Comparison of ENCODE assay signal across 19 mouse cellular contexts in the genomic region with DNA sequence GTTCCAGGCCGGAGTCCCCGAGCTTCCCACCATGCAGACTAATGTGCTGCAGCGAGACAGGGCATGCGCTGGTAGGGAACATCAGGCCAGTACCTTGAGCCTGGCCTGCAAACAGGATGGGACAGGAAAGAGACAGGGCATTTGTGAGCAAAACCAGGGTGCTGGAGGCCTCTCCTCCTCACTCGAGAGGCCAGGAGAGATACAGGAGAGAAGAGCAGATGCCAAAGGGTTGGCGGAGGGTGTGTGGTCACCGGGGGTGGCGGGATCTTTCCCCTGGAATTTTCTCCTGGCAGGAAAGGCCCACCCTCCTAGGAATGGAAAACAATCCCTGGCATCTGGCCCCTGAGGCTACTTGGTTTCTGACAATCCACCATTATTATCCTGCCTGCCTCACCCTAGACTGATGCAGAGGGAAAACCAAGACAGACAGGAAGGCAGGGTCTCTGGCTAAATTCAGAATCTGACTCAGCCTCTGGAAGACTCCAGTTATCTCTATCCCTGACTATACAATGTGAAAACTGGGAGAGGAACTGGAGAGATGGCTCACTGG. TPM values are rescaled to one million over a fixed set of nuclear protein-coding genes. Genes with fewer than 3 reads are reported as not detected.
DNase-seq lines count a peak whose midpoint lies in the region; ATAC-seq and TF ChIP-seq lines count a peak whose summit lies in the region.
"Had no signal": no experiment of that assay in that cellular context is flagged by ENCODE, and none has a peak within 500 bp of the region (broad histone marks: within the 10 kb centered on the region; RNA-seq: fewer than 3 reads in every experiment).

No protein-coding gene starts in this region.

- no peaks in the 10 kb centered on the region for H3K36me3 ChIP-seq in heart, embryonic 13.5 days
- no peaks in the 10 kb centered on the region for H3K36me3 ChIP-seq in lung, postnatal 0 days (ENCODE audit: insufficient read depth, low read length)
- H3K36me3 ChIP-seq in forebrain, embryonic 10.5 days (replicated peaks) = no peaks in the 10 kb centered on the region
- H3K36me3 ChIP-seq: hindbrain, embryonic 13.5 days; midbrain, embryonic 15.5 days had no signal

- H3K27ac ChIP-seq in heart, embryonic 13.5 days (replicated peaks) = peak overlapping the region; percentile 33
- no peak overlapping the region for H3K27ac ChIP-seq in lung, postnatal 0 days (ENCODE audit: low read length)
- peak overlapping the region; percentile 58; the same call in 1 of the 2 replicates for H3K27ac ChIP-seq in olfactory bulb, adult 2 months (ENCODE audit: insufficient read depth, low read depth, low read length)
- H3K27ac ChIP-seq in forebrain, embryonic 10.5 days = no peak overlapping the region
- H3K27ac ChIP-seq: hindbrain, embryonic 13.5 days; midbrain, embryonic 15.5 days had no signal

- no peak for ATAC-seq in heart, embryonic 13.5 days (ENCODE audit: extremely low read depth, insufficient number of reproducible peaks, low FRiP score, low TSS enrichment)
- ATAC-seq in lung, postnatal 0 days = peak; percentile 68
- ATAC-seq: activated CD4-positive, CD25-positive, alpha-beta regulatory T cell, adult 4 months; CD4-positive, CD25-positive, alpha-beta regulatory T cell, adult 4 months; forebrain, postnatal 0 days; intestine, postnatal 0 days; midbrain, embryonic 15.5 days had no signal

- no peak overlapping the region for H3K4me2 ChIP-seq in heart, embryonic 13.5 days
- no peak overlapping the region for H3K4me2 ChIP-seq in lung, postnatal 0 days (replicated peaks; ENCODE audit: low read depth, low read length)
- H3K4me2 ChIP-seq: hindbrain, embryonic 13.5 days; midbrain, embryonic 15.5 days had no signal

- H3K9me3 ChIP-seq in heart, embryonic 13.5 days = no peaks in the 10 kb centered on the region
- no peaks in the 10 kb centered on the region for H3K9me3 ChIP-seq in lung, postnatal 0 days (ENCODE audit: low read length)
- no peaks in the 10 kb centered on the region for H3K9me3 ChIP-seq in forebrain, embryonic 10.5 days
- H3K9me3 ChIP-seq: hindbrain, embryonic 13.5 days; midbrain, embryonic 15.5 days had no signal

- DNase-seq in heart, adult 18-20 months = no peak
- no peak for DNase-seq in lung, postnatal 0 days (ENCODE audit: low spot score)
- no peak for DNase-seq in lung, adult 2 months
- peak; percentile 67 for DNase-seq in NIH3T3 (ENCODE audit: low read depth)
- DNase-seq in forebrain, embryonic 10.5 days (ENCODE audit: extremely low spot score, low spot score) = no peak
- DNase-seq: adrenal gland, postnatal 36 days; cerebellum, postnatal 14 days; forebrain, postnatal 0 days; kidney, postnatal 14 days; liver; right cerebral cortex, postnatal 14 days had no signal

- H3K4me3 ChIP-seq in heart, embryonic 13.5 days = no peak overlapping the region
- no peak overlapping the region for H3K4me3 ChIP-seq in lung, postnatal 0 days (ENCODE audit: low read depth, low read length)
- H3K4me3 ChIP-seq in lung, adult 2 months (replicated peaks; ENCODE audit: extremely low read depth, low read depth, low read length) = no peak overlapping the region
- no peak overlapping the region for H3K4me3 ChIP-seq in olfactory bulb, adult 2 months (ENCODE audit: insufficient read depth, low read depth, low read length)
- H3K4me3 ChIP-seq in forebrain, embryonic 10.5 days = no peak overlapping the region
- H3K4me3 ChIP-seq: erythroblast, embryonic 14.5 days; hindbrain, embryonic 13.5 days; midbrain, embryonic 15.5 days had no signal

- no peak for TF ChIP-seq POLR2A in lung, adult 2 months (IDR thresholded peaks at IDR 0.05; ENCODE audit: borderline replicate concordance, extremely low read depth, low read depth, low read length)
- TF ChIP-seq POLR2A in olfactory bulb, adult 2 months (IDR thresholded peaks at IDR 0.05; ENCODE audit: insufficient read depth, low read depth, low read length) = no peak

- TF ChIP-seq EP300 in lung, postnatal 0 days (IDR thresholded peaks at IDR 0.05) = peak; percentile 16; the same call in 1 of the 2 replicates

- peaks cover 20% of the 10 kb centered on the region for H3K4me1 ChIP-seq in heart, embryonic 13.5 days
- H3K4me1 ChIP-seq in lung, postnatal 0 days (ENCODE audit: insufficient read depth, low read depth, low read length) = no peaks in the 10 kb centered on the region
- H3K4me1 ChIP-seq in lung, adult 2 months (ENCODE audit: control insufficient read depth, insufficient read depth, low read length) = peaks cover 3% of the 10 kb centered on the region; the same call in 1 of the 2 replicates
- peaks cover 19% of the 10 kb centered on the region for H3K4me1 ChIP-seq in olfactory bulb, adult 2 months (ENCODE audit: control insufficient read depth, insufficient read depth, low read length)
- H3K4me1 ChIP-seq in forebrain, embryonic 10.5 days = peaks cover 26% of the 10 kb centered on the region
- H3K4me1 ChIP-seq: hindbrain, embryonic 13.5 days; midbrain, embryonic 15.5 days had no signal

- H3K9ac ChIP-seq in heart, embryonic 13.5 days = peak overlapping the region; percentile 34
- no peak overlapping the region for H3K9ac ChIP-seq in lung, postnatal 0 days (replicated peaks; ENCODE audit: low read depth)
- H3K9ac ChIP-seq: forebrain, postnatal 0 days; hindbrain, embryonic 13.5 days; midbrain, embryonic 15.5 days had no signal

- WGBS in heart, embryonic 13.5 days = 42% methylated on average over 8 of the region's 8 CpGs
- WGBS in lung, postnatal 0 days = 60% methylated on average over 8 of the region's 8 CpGs
- 56% methylated on average over 8 of the region's 8 CpGs for WGBS in lung, adult 2 months
- 66% methylated on average over 8 of the region's 8 CpGs for WGBS in olfactory bulb, adult 2 months
- WGBS in forebrain, embryonic 10.5 days = 57% methylated on average over 8 of the region's 8 CpGs

- H3K27me3 ChIP-seq in heart, embryonic 13.5 days (replicated peaks) = 0 out of 2 replicates have a peak, but pooled peaks cover 3% of the 10 kb centered on the region
- no peaks in the 10 kb centered on the region for H3K27me3 ChIP-seq in lung, postnatal 0 days (replicated peaks; ENCODE audit: insufficient read depth, low read length)
- no peaks in the 10 kb centered on the region for H3K27me3 ChIP-seq in forebrain, embryonic 10.5 days (ENCODE audit: poor library complexity, severe bottlenecking)
- H3K27me3 ChIP-seq: midbrain, embryonic 15.5 days had no signal

- no peak for TF ChIP-seq CTCF in lung, postnatal 0 days (IDR thresholded peaks at IDR 0.05)
- no peak for TF ChIP-seq CTCF in lung, adult 2 months (IDR thresholded peaks at IDR 0.05; ENCODE audit: insufficient read depth, low read length)
- TF ChIP-seq CTCF in olfactory bulb, adult 2 months (IDR thresholded peaks at IDR 0.05; ENCODE audit: insufficient read depth, low read depth, low read length) = no peak

RNA-seq across cellular contexts. Expression of gene Syngr1, which starts 21.0 kb away (rescaled TPM):
- polyA plus RNA-seq in heart, embryonic 13.5 days (2015; fragmentation: Nextera tagmentation; extraction: Ambion mirVana) = 27.3 and 30.7 TPM in 2 replicates
- 100 to 1,000 TPM in 1 of 2 experiments, 10 to 100 TPM in 1; 80.2 to 107 TPM for total RNA-seq in heart, adult 18-20 months (2021)
- 34.4 and 35.3 TPM in 2 replicates for polyA plus RNA-seq in lung, postnatal 0 days (2015; fragmentation: Nextera tagmentation; extraction: Ambion mirVana)
- 44.1 and 50.9 TPM in 2 replicates for polyA plus RNA-seq in lung, adult 2 months (2012; rRNA removed)
- 72.7 TPM in 1 of 2 replicates, not detected in the other for polyA plus RNA-seq in olfactory bulb, adult 2 months (2012; ENCODE audit: insufficient read depth, insufficient read length, low replicate concordance, missing spikeins)
- polyA plus RNA-seq in forebrain, embryonic 10.5 days (2016; fragmentation: Nextera tagmentation; extraction: Ambion mirVana) = 10.5 and 11.2 TPM in 2 replicates

RNA-seq across cellular contexts. Expression of gene Rpl3, which starts 21.5 kb away (rescaled TPM):
- 603 and 677 TPM in 2 replicates for polyA plus RNA-seq in heart, embryonic 13.5 days (2015; fragmentation: Nextera tagmentation; extraction: Ambion mirVana)
- total RNA-seq in heart, adult 18-20 months (2021) = 100 to 1,000 TPM; 163 to 184 TPM
- 554 and 577 TPM in 2 replicates for polyA plus RNA-seq in lung, postnatal 0 days (2015; fragmentation: Nextera tagmentation; extraction: Ambion mirVana)
- 369 and 428 TPM in 2 replicates for polyA plus RNA-seq in lung, adult 2 months (2012; rRNA removed)
- polyA plus RNA-seq in olfactory bulb, adult 2 months (2012; ENCODE audit: insufficient read depth, insufficient read length, low replicate concordance, missing spikeins) = 3,528 TPM in 1 of 2 replicates, not detected in the other
- 1,023 and 1,061 TPM in 2 replicates for polyA plus RNA-seq in forebrain, embryonic 10.5 days (2016; fragmentation: Nextera tagmentation; extraction: Ambion mirVana)

RNA-seq across cellular contexts. Expression of gene Pdgfb, which starts 55.4 kb away (rescaled TPM):
- polyA plus RNA-seq in heart, embryonic 13.5 days (2015; fragmentation: Nextera tagmentation; extraction: Ambion mirVana) = 2.2 and 2.6 TPM in 2 replicates
- 10 to 100 TPM; 23.1 to 29.3 TPM for total RNA-seq in heart, adult 18-20 months (2021)
- polyA plus RNA-seq in lung, postnatal 0 days (2015; fragmentation: Nextera tagmentation; extraction: Ambion mirVana) = 10.5 and 14.2 TPM in 2 replicates
- polyA plus RNA-seq in lung, adult 2 months (2012; rRNA removed) = 138 and 155 TPM in 2 replicates
- polyA plus RNA-seq in olfactory bulb, adult 2 months (2012; ENCODE audit: insufficient read depth, insufficient read length, low replicate concordance, missing spikeins) = not detected in 2 replicates
- polyA plus RNA-seq in forebrain, embryonic 10.5 days (2016; fragmentation: Nextera tagmentation; extraction: Ambion mirVana) = 1.8 TPM in 2 replicates

Comparison
In these comparisons a context has a peak if more than half of its experiments do, and no peak if none do; other contexts are left out.
1. H3K27ac ChIP-seq: peak in heart, embryonic 13.5 days (single experiment) and olfactory bulb, adult 2 months (single experiment); none in lung, postnatal 0 days (single experiment) and forebrain, embryonic 10.5 days (single experiment).